Mouse (Mus musculus) CH12.LX (cell line): ENCODE measurements around the gene Msmb.

ENCODE experiments used
- CTCF ChIP-seq, 2 experiments: IDR thresholded peaks in 1 of 2; conservative IDR thresholded peaks in 1 of 2; 2 replicates each; pipeline ENCODE4 v1.5.1; 2011 to 2012; ENCODE audit warnings: low read depth in 2 of 2, low read length in 2 of 2, improper control_type of control experiment in 1 of 2, inconsistent platforms in 1 of 2, mild to moderate bottlenecking in 1 of 2, moderate library complexity in 1 of 2
- JUN ChIP-seq: IDR thresholded peaks from 2 replicates; pipeline ENCODE4 v1.6.1; 2011; ENCODE audit warnings: low read depth, mild to moderate bottlenecking, low read length, improper control_type of control experiment, moderate library complexity; ENCODE audit not compliant: insufficient read depth
- MAZ ChIP-seq: IDR thresholded peaks from 2 replicates; pipeline ENCODE4 v1.6.1; 2012; ENCODE audit warnings: low read depth, mild to moderate bottlenecking, inconsistent platforms, low read length, improper control_type of control experiment, moderate library complexity
- MEF2A ChIP-seq: IDR thresholded peaks from 2 replicates; pipeline ENCODE4 v1.6.1; 2014; ENCODE audit warnings: low read depth, mild to moderate bottlenecking, inconsistent platforms, low read length, improper control_type of control experiment, borderline replicate concordance
- POLR2A ChIP-seq: IDR thresholded peaks from 2 replicates; pipeline ENCODE4 v1.6.1; 2011; ENCODE audit warnings: low read depth, mild to moderate bottlenecking, improper control_type of control experiment, low read length
- POLR2AphosphoS2 ChIP-seq: IDR thresholded peaks from 2 replicates; pipeline ENCODE4 v1.6.1; 2011; ENCODE audit warnings: low read depth, low read length, improper control_type of control experiment
- TCF12 ChIP-seq: IDR thresholded peaks from 2 replicates; pipeline ENCODE4 v1.6.1; 2014; ENCODE audit warnings: low read depth, mild to moderate bottlenecking, inconsistent platforms, low read length, improper control_type of control experiment
- ZC3H11A ChIP-seq: IDR thresholded peaks from 2 replicates; pipeline ENCODE4 v1.6.1; 2012; ENCODE audit warnings: low read depth, mild to moderate bottlenecking, inconsistent platforms, low read length, improper control_type of control experiment

- TF ChIP-seq CTCF (conservative IDR thresholded peaks at IDR 0.05 in 1 of 2, IDR thresholded peaks at IDR 0.05 in 1 of 2; ENCODE audit: low read depth in 2 of 2, low read length in 2 of 2) (no peak), POLR2A (no peak), MAZ (no peak), POLR2AphosphoS2 (no peak), JUN (no peak), ZC3H11A (no peak), TCF12 (no peak), MEF2A (no peak)
Observed at GRCm38 (mm10) chr14:32146578-32146977, 4.8 kb downstream of the Msmb start.
